ENCODE assay signal across 8 mouse cellular contexts in genomic region chr14:54409980-54410810, GRCm38 (mm10). TPM values are rescaled to one million over a fixed set of nuclear protein-coding genes. Genes with fewer than 3 reads are reported as not detected.
A peak's percentile ranks its signal among the peaks of the same experiment; 100 is the strongest.
DNase-seq lines count a peak whose midpoint lies in the region; ATAC-seq and TF ChIP-seq lines count a peak whose summit lies in the region.

No protein-coding gene starts in this region.

- H3K4me1 ChIP-seq in ES-E14 (ENCODE audit: control insufficient read depth in 2 of 2, insufficient read depth in 2 of 2, low read length in 2 of 2, poor library complexity in 1 of 2) = peaks cover 7 to 33% of the 10 kb centered on the region in 2 experiments; a peak in 2 of 4 replicates
- H3K4me1 ChIP-seq in forebrain, embryonic 12.5 days = peaks cover 19% of the 10 kb centered on the region
- H3K4me1 ChIP-seq in intestine, embryonic 15.5 days (replicated peaks) = peaks cover 17% of the 10 kb centered on the region
- H3K4me1 ChIP-seq in small intestine, adult 2 months (ENCODE audit: control insufficient read depth, insufficient read depth, insufficient read length, low read length) = peaks cover 20% of the 10 kb centered on the region

- ATAC-seq in forebrain, embryonic 12.5 days (ENCODE audit: low FRiP score) = no peak
- peak; percentile 90 for ATAC-seq in intestine, embryonic 15.5 days

- in situ Hi-C loops in ES-E14 (cut with MboI; ENCODE audit: low sequenced_read_pairs in 2 of 2, unreplicated experiment in 2 of 2) = no loop called here

- peak; percentile 67; the same call in 1 of the 2 replicates for TF ChIP-seq POLR2A in small intestine, adult 2 months (IDR thresholded peaks at IDR 0.05; ENCODE audit: low read depth, low read length)

- no peak for DNase-seq in ES-E14 (ENCODE audit: low read depth, low spot score)
- DNase-seq in lung, adult 18-20 months = peak; percentile 59 to 66
- no peak for DNase-seq in cerebellum, postnatal 4 days (ENCODE audit: low spot score in 2 of 2)
- DNase-seq in ovary, postnatal 14 days (ENCODE audit: low spot score) = no peak
- DNase-seq in testis, postnatal 14 days (ENCODE audit: low spot score) = no peak

- H3K4me3 ChIP-seq in ES-E14 (ENCODE audit: insufficient read depth in 1 of 2, low read depth in 1 of 2, low read length in 2 of 2, poor library complexity in 1 of 2, severe bottlenecking in 1 of 2) = peak overlapping the region; percentile 33 to 42
- H3K4me3 ChIP-seq in forebrain, embryonic 12.5 days (replicated peaks) = no peak overlapping the region
- peak overlapping the region; percentile 29 for H3K4me3 ChIP-seq in intestine, embryonic 15.5 days (replicated peaks)
- H3K4me3 ChIP-seq in small intestine, adult 2 months (ENCODE audit: low read depth, low read length) = peak overlapping the region; percentile 70

- H3K36me3 ChIP-seq in ES-E14 (ENCODE audit: control insufficient read depth, insufficient read depth, low read length, poor library complexity, severe bottlenecking) = peaks cover 48% of the 10 kb centered on the region
- H3K36me3 ChIP-seq in forebrain, embryonic 12.5 days (replicated peaks) = no peaks in the 10 kb centered on the region
- H3K36me3 ChIP-seq in intestine, embryonic 15.5 days = no peaks in the 10 kb centered on the region
- H3K36me3 ChIP-seq in small intestine, adult 2 months (ENCODE audit: control insufficient read depth, insufficient read depth, low read length) = peaks cover 20% of the 10 kb centered on the region

- H3K4me2 ChIP-seq in forebrain, embryonic 12.5 days = no peak overlapping the region
- H3K4me2 ChIP-seq in intestine, embryonic 15.5 days (replicated peaks) = peak overlapping the region; percentile 52

- peak overlapping the region; percentile 93; the same call in 1 of the 2 replicates for H3K27ac ChIP-seq in ES-E14 (ENCODE audit: insufficient read depth, low read depth, low read length, poor library complexity, severe bottlenecking)
- H3K27ac ChIP-seq in forebrain, embryonic 12.5 days = peak overlapping the region; percentile 50; the same call in 1 of the 2 replicates
- H3K27ac ChIP-seq in intestine, embryonic 15.5 days = peak overlapping the region; percentile 86
- peak overlapping the region; percentile 97 for H3K27ac ChIP-seq in small intestine, adult 2 months (ENCODE audit: insufficient read depth, low read depth, low read length)

- 45% methylated on average over 17 of the region's 17 CpGs for WGBS in forebrain, embryonic 12.5 days
- WGBS in intestine, embryonic 15.5 days = 29% methylated on average over 17 of the region's 17 CpGs
- WGBS in small intestine, adult 2 months = 14% methylated on average over 17 of the region's 17 CpGs

- peaks cover 18% of the 10 kb centered on the region for H3K27me3 ChIP-seq in forebrain, embryonic 12.5 days
- no peaks in the 10 kb centered on the region for H3K27me3 ChIP-seq in intestine, embryonic 15.5 days (replicated peaks)
- no peaks in the 10 kb centered on the region for H3K27me3 ChIP-seq in small intestine, adult 2 months (ENCODE audit: control insufficient read depth, insufficient read depth, low read length)

- no peaks in the 10 kb centered on the region for H3K9me3 ChIP-seq in ES-E14 (ENCODE audit: control insufficient read depth, insufficient read depth, low read depth, low read length)
- H3K9me3 ChIP-seq in forebrain, embryonic 12.5 days = no peaks in the 10 kb centered on the region
- no peaks in the 10 kb centered on the region for H3K9me3 ChIP-seq in intestine, embryonic 15.5 days

- TF ChIP-seq CTCF in small intestine, adult 2 months (IDR thresholded peaks at IDR 0.05; ENCODE audit: extremely low read depth, insufficient read length, insufficient replicate concordance, low read depth, low read length) = no peak; the same call in 1 of the 2 replicates

- peak overlapping the region; percentile 71 for H3K9ac ChIP-seq in ES-E14 (ENCODE audit: insufficient read depth, low read depth, low read length, poor library complexity, severe bottlenecking)
- 0 out of 2 replicates have a peak overlapping the region, but pooled peaks have one; percentile 0 for H3K9ac ChIP-seq in forebrain, embryonic 12.5 days
- H3K9ac ChIP-seq in intestine, embryonic 15.5 days = peak overlapping the region; percentile 49

TF ChIP-seq in ES-E14, 5 proteins besides CTCF, POLR2A, EP300 and RAD21:
- TF ChIP-seq ZC3H11A (IDR thresholded peaks at IDR 0.05; ENCODE audit: borderline replicate concordance, low read depth, low read length) (no peak), HCFC1 (IDR thresholded peaks at IDR 0.05; ENCODE audit: borderline replicate concordance, insufficient read depth, low read length) (no peak), CHD2 (IDR thresholded peaks at IDR 0.05; ENCODE audit: low read depth, low read length) (no peak), MAFK (IDR thresholded peaks at IDR 0.05; ENCODE audit: insufficient read depth, low read depth, low read length) (no peak), ZNF384 (IDR thresholded peaks at IDR 0.05; ENCODE audit: low read depth, low read length) (no peak)

RNA-seq across cellular contexts. Expression of gene Slc7a7, which starts 7.4 kb away (rescaled TPM):
- total RNA-seq in ES-E14 (2012; rRNA removed) = 93.1 and 310 TPM in 2 replicates
- 4.2 and 5.4 TPM in 2 replicates for polyA plus RNA-seq in forebrain, embryonic 12.5 days (2016; fragmentation: Nextera tagmentation; extraction: Ambion mirVana)
- polyA plus RNA-seq in intestine, embryonic 15.5 days (2015; fragmentation: Nextera tagmentation; extraction: Ambion mirVana) = 51.0 and 56.3 TPM in 2 replicates
- 110 and 341 TPM in 2 replicates for polyA plus RNA-seq in small intestine, adult 2 months (2012; rRNA removed)

RNA-seq across cellular contexts. Expression of gene Mrpl52, which starts 16.5 kb away (rescaled TPM):
- 137 and 272 TPM in 2 replicates for total RNA-seq in ES-E14 (2012; rRNA removed)
- 274 and 307 TPM in 2 replicates for polyA plus RNA-seq in forebrain, embryonic 12.5 days (2016; fragmentation: Nextera tagmentation; extraction: Ambion mirVana)
- polyA plus RNA-seq in intestine, embryonic 15.5 days (2015; fragmentation: Nextera tagmentation; extraction: Ambion mirVana) = 270 and 308 TPM in 2 replicates
- polyA plus RNA-seq in small intestine, adult 2 months (2012; rRNA removed) = 186 and 284 TPM in 2 replicates

RNA-seq across cellular contexts. Expression of gene Mmp14, which starts 21.2 kb away (rescaled TPM):
- total RNA-seq in ES-E14 (2012; rRNA removed) = 29.8 and 67.3 TPM in 2 replicates
- 76.0 and 79.2 TPM in 2 replicates for polyA plus RNA-seq in forebrain, embryonic 12.5 days (2016; fragmentation: Nextera tagmentation; extraction: Ambion mirVana)
- polyA plus RNA-seq in intestine, embryonic 15.5 days (2015; fragmentation: Nextera tagmentation; extraction: Ambion mirVana) = 110 and 112 TPM in 2 replicates
- 59.9 and 66.0 TPM in 2 replicates for polyA plus RNA-seq in small intestine, adult 2 months (2012; rRNA removed)

RNA-seq across cellular contexts. Expression of gene Oxa1l, which starts 49.6 kb away (rescaled TPM):
- total RNA-seq in ES-E14 (2012; rRNA removed) = 28.7 and 62.5 TPM in 2 replicates
- polyA plus RNA-seq in forebrain, embryonic 12.5 days (2016; fragmentation: Nextera tagmentation; extraction: Ambion mirVana) = 42.6 and 52.9 TPM in 2 replicates
- polyA plus RNA-seq in intestine, embryonic 15.5 days (2015; fragmentation: Nextera tagmentation; extraction: Ambion mirVana) = 41.7 and 48.8 TPM in 2 replicates
- polyA plus RNA-seq in small intestine, adult 2 months (2012; rRNA removed) = 73.2 and 120 TPM in 2 replicates

RNA-seq across cellular contexts. Expression of gene Lrp10, which starts 53.7 kb away (rescaled TPM):
- total RNA-seq in ES-E14 (2012; rRNA removed) = 20.8 and 48.1 TPM in 2 replicates
- 26.2 and 29.8 TPM in 2 replicates for polyA plus RNA-seq in forebrain, embryonic 12.5 days (2016; fragmentation: Nextera tagmentation; extraction: Ambion mirVana)
- 57.2 and 60.6 TPM in 2 replicates for polyA plus RNA-seq in intestine, embryonic 15.5 days (2015; fragmentation: Nextera tagmentation; extraction: Ambion mirVana)
- polyA plus RNA-seq in small intestine, adult 2 months (2012; rRNA removed) = 139 and 303 TPM in 2 replicates

Comparison
In these comparisons a context has a peak if more than half of its experiments do, and no peak if none do; other contexts are left out.
1. DNase-seq: peak in lung, adult 18-20 months (2 of 2); none in ES-E14 (single experiment), cerebellum, postnatal 4 days (0 of 2), ovary, postnatal 14 days (single experiment) and testis, postnatal 14 days (single experiment).
2. H3K9ac ChIP-seq: peak in every context shown above with its lines; median percentile 71 in ES-E14; 49 in intestine, embryonic 15.5 days; 0 in forebrain, embryonic 12.5 days.
3. Peak in every context shown above with its lines, with median percentiles within 50 percentile points of each other: H3K27ac ChIP-seq.